In genomic region chr12:17556430-17557343, GRCm38 (mm10) we compare ENCODE assay signal across 8 mouse cellular contexts. TPM values are rescaled to one million over a fixed set of nuclear protein-coding genes. Genes with fewer than 3 reads are reported as not detected.
A peak's percentile ranks its signal among the peaks of the same experiment; 100 is the strongest.
DNase-seq lines count a peak whose midpoint lies in the region; ATAC-seq and TF ChIP-seq lines count a peak whose summit lies in the region.

No protein-coding gene starts in this region.

- H3K4me1 ChIP-seq in embryonic facial prominence, embryonic 13.5 days = peaks cover 12% of the 10 kb centered on the region
- H3K4me1 ChIP-seq in heart, postnatal 0 days (ENCODE audit: control insufficient read depth, insufficient read depth) = peaks cover 7% of the 10 kb centered on the region; the same call in 1 of the 2 replicates
- no peaks in the 10 kb centered on the region for H3K4me1 ChIP-seq in lung, postnatal 0 days (ENCODE audit: insufficient read depth, low read depth, low read length)

- H3K9me3 ChIP-seq in embryonic facial prominence, embryonic 13.5 days = no peaks in the 10 kb centered on the region
- no peaks in the 10 kb centered on the region for H3K9me3 ChIP-seq in heart, postnatal 0 days (replicated peaks; ENCODE audit: control insufficient read depth, low read length)
- no peaks in the 10 kb centered on the region for H3K9me3 ChIP-seq in lung, postnatal 0 days (ENCODE audit: low read length)

- 0 out of 2 replicates have a peak overlapping the region, but pooled peaks have one; percentile 48 for H3K27ac ChIP-seq in embryonic facial prominence, embryonic 13.5 days
- no peak overlapping the region for H3K27ac ChIP-seq in heart, postnatal 0 days (ENCODE audit: low read depth)
- no peak overlapping the region for H3K27ac ChIP-seq in lung, postnatal 0 days (ENCODE audit: low read length)

- TF ChIP-seq CTCF in heart, postnatal 0 days (IDR thresholded peaks at IDR 0.05; ENCODE audit: low read depth) = peak; percentile 71
- peak; percentile 91 for TF ChIP-seq CTCF in lung, postnatal 0 days (IDR thresholded peaks at IDR 0.05)

- ATAC-seq in embryonic facial prominence, embryonic 13.5 days (ENCODE audit: insufficient number of reproducible peaks, insufficient read depth, low FRiP score, low TSS enrichment, low read depth) = no peak
- ATAC-seq in heart, postnatal 0 days (ENCODE audit: insufficient read depth, low read depth) = 0 out of 2 replicates have a peak, but pooled peaks have one; percentile 50
- peak; percentile 59 for ATAC-seq in lung, postnatal 0 days

- peak overlapping the region; percentile 44 for H3K4me2 ChIP-seq in embryonic facial prominence, embryonic 13.5 days
- H3K4me2 ChIP-seq in heart, postnatal 0 days (ENCODE audit: low read depth, low read length) = 0 out of 2 replicates have a peak overlapping the region, but pooled peaks have one; percentile 16
- H3K4me2 ChIP-seq in lung, postnatal 0 days (replicated peaks; ENCODE audit: low read depth, low read length) = no peak overlapping the region

- no peak for TF ChIP-seq EP300 in heart, postnatal 0 days (IDR thresholded peaks at IDR 0.05; ENCODE audit: low read depth)
- TF ChIP-seq EP300 in lung, postnatal 0 days (IDR thresholded peaks at IDR 0.05) = no peak

- peaks cover 2% of the 10 kb centered on the region for H3K36me3 ChIP-seq in embryonic facial prominence, embryonic 13.5 days
- 0 out of 2 replicates have a peak, but pooled peaks cover under 1% of the 10 kb centered on the region for H3K36me3 ChIP-seq in heart, postnatal 0 days (replicated peaks; ENCODE audit: control insufficient read depth, insufficient read depth, low read length)
- H3K36me3 ChIP-seq in lung, postnatal 0 days (ENCODE audit: insufficient read depth, low read length) = no peaks in the 10 kb centered on the region

- WGBS in embryonic facial prominence, embryonic 13.5 days = 24% methylated on average over 21 of the region's 21 CpGs
- WGBS in heart, postnatal 0 days = 28% methylated on average over 21 of the region's 21 CpGs
- WGBS in lung, postnatal 0 days = 29% methylated on average over 21 of the region's 21 CpGs

- no peaks in the 10 kb centered on the region for H3K27me3 ChIP-seq in embryonic facial prominence, embryonic 13.5 days
- H3K27me3 ChIP-seq in heart, postnatal 0 days (ENCODE audit: control insufficient read depth, insufficient read depth, low read length) = no peaks in the 10 kb centered on the region
- no peaks in the 10 kb centered on the region for H3K27me3 ChIP-seq in lung, postnatal 0 days (replicated peaks; ENCODE audit: insufficient read depth, low read length)

- H3K4me3 ChIP-seq in embryonic facial prominence, embryonic 13.5 days = no peak overlapping the region
- H3K4me3 ChIP-seq in heart, postnatal 0 days (ENCODE audit: low read depth, low read length) = no peak overlapping the region
- no peak overlapping the region for H3K4me3 ChIP-seq in lung, postnatal 0 days (ENCODE audit: low read depth, low read length)

- peak overlapping the region; percentile 36; the same call in 1 of the 2 replicates for H3K9ac ChIP-seq in embryonic facial prominence, embryonic 13.5 days
- H3K9ac ChIP-seq in heart, postnatal 0 days (replicated peaks; ENCODE audit: low read depth, low read length) = no peak overlapping the region
- H3K9ac ChIP-seq in lung, postnatal 0 days (replicated peaks; ENCODE audit: low read depth) = no peak overlapping the region

- DNase-seq in CD8-positive naive resting alpha-beta T cell, adult 2 months (ENCODE audit: low read depth in 2 of 2, low spot score in 2 of 2) = peak; percentile 60 to 66
- peak; percentile 87 for DNase-seq in adrenal gland, postnatal 14 days
- peak; percentile 33 for DNase-seq in heart, postnatal 0 days (ENCODE audit: low spot score)
- DNase-seq in layer of hippocampus, adult 11-12 months (ENCODE audit: low spot score) = peak; percentile 90
- DNase-seq in lung, postnatal 0 days (ENCODE audit: low spot score) = peak; percentile 75
- DNase-seq in ovary, postnatal 10 days (ENCODE audit: low spot score) = peak; percentile 52
- DNase-seq in thymus, postnatal 36 days = peak; percentile 61 to 66

RNA-seq across cellular contexts. Expression of gene Odc1, which starts 12.1 kb away (rescaled TPM):
- total RNA-seq in adrenal gland, postnatal 14 days (2021) = 246 and 273 TPM in 2 replicates
- 186 and 193 TPM in 2 replicates for polyA plus RNA-seq in embryonic facial prominence, embryonic 13.5 days (2015; fragmentation: Nextera tagmentation; extraction: Ambion mirVana)
- total RNA-seq in heart, postnatal 0 days (2014; rRNA removed; ENCODE audit: low replicate concordance) = 172 and 189 TPM in 2 replicates
- 59.0 and 67.4 TPM in 2 replicates for polyA plus RNA-seq in heart, postnatal 0 days (2015; fragmentation: Nextera tagmentation; extraction: Ambion mirVana)
- 42.0 and 43.6 TPM in 2 replicates for polyA plus RNA-seq in lung, postnatal 0 days (2015; fragmentation: Nextera tagmentation; extraction: Ambion mirVana)

Comparison
In these comparisons a context has a peak if more than half of its experiments do, and no peak if none do; other contexts are left out.
1. DNase-seq: peak in every context shown above with its lines; median percentile 90 in layer of hippocampus, adult 11-12 months; 87 in adrenal gland, postnatal 14 days; 75 in lung, postnatal 0 days; 64 in thymus, postnatal 36 days; 63 in CD8-positive naive resting alpha-beta T cell, adult 2 months; 52 in ovary, postnatal 10 days; 33 in heart, postnatal 0 days.